Mouse (Mus musculus) CH12.LX (cell line): Measurements from ENCODE around the gene Rps6ka4.

Experiments used
- EP300 ChIP-seq: IDR thresholded peaks from 2 replicates; pipeline ENCODE4 v1.6.1; 2011; ENCODE audit warnings: low read length, improper control_type of control experiment
- POLR2A ChIP-seq: IDR thresholded peaks from 2 replicates; pipeline ENCODE4 v1.6.1; 2011; ENCODE audit warnings: low read depth, mild to moderate bottlenecking, improper control_type of control experiment, low read length

GRCm38 (mm10) chr19:6829069-6829468 is 11.4 kb downstream of the Rps6ka4 start:
- TF ChIP-seq POLR2A (no peak), EP300 (no peak)
